ENCODE assay signal across 7 mouse cellular contexts in genomic region chr2:58667991-58668390, GRCm38 (mm10).
A peak's percentile ranks its signal among the peaks of the same experiment; 100 is the strongest.
DNase-seq lines count a peak whose midpoint lies in the region; TF ChIP-seq lines count a peak whose summit lies in the region.

No protein-coding gene starts in this region.

- H3K4me3 ChIP-seq in ES-Bruce4 (ENCODE audit: low read depth, low read length) = no peak overlapping the region
- no peak overlapping the region for H3K4me3 ChIP-seq in lung, adult 2 months (replicated peaks; ENCODE audit: extremely low read depth, low read depth, low read length)

- H3K27me3 ChIP-seq in ES-Bruce4 (ENCODE audit: control insufficient read depth, insufficient read depth, low read length, poor library complexity, severe bottlenecking) = no peaks in the 10 kb centered on the region

- WGBS in lung, adult 2 months = 42% methylated on average over 9 of the region's 9 CpGs

- TF ChIP-seq EP300 in ES-Bruce4 (IDR thresholded peaks at IDR 0.05; ENCODE audit: insufficient read depth, low read depth, low read length) = no peak

- no peaks in the 10 kb centered on the region for H3K36me3 ChIP-seq in ES-Bruce4 (ENCODE audit: control insufficient read depth, insufficient read depth, low read length, poor library complexity, severe bottlenecking)

- peak; percentile 80 to 94 for DNase-seq in adrenal gland, adult (ENCODE audit: inconsistent age in 2 of 2, low spot score in 1 of 2)
- peak; percentile 82 for DNase-seq in embryo, embryonic 10 days (ENCODE audit: low spot score)
- peak; percentile 25 to 61 for DNase-seq in gastrocnemius, postnatal 4 days (ENCODE audit: low spot score in 2 of 2)
- peak; percentile 62 to 74 for DNase-seq in kidney, postnatal 25 days
- DNase-seq in lung, adult 2 months = peak; percentile 45
- peak; percentile 30 for DNase-seq in retina, adult 2 months (ENCODE audit: low read depth, low spot score)

- no peak overlapping the region for H3K27ac ChIP-seq in ES-Bruce4 (ENCODE audit: insufficient read depth, low read length)

- TF ChIP-seq POLR2A in ES-Bruce4 (IDR thresholded peaks at IDR 0.05; ENCODE audit: insufficient read depth, low read length) = no peak
- no peak for TF ChIP-seq POLR2A in lung, adult 2 months (IDR thresholded peaks at IDR 0.05; ENCODE audit: borderline replicate concordance, extremely low read depth, low read depth, low read length)

- TF ChIP-seq CTCF in ES-Bruce4 (IDR thresholded peaks at IDR 0.05; ENCODE audit: low read depth, low read length) = peak; percentile 60
- peak; percentile 55 for TF ChIP-seq CTCF in lung, adult 2 months (IDR thresholded peaks at IDR 0.05; ENCODE audit: insufficient read depth, low read length)

- H3K9me3 ChIP-seq in ES-Bruce4 (replicated peaks; ENCODE audit: control insufficient read depth, insufficient read depth, low read length, poor library complexity, severe bottlenecking) = peaks cover 9% of the 10 kb centered on the region

- no peak overlapping the region for H3K9ac ChIP-seq in ES-Bruce4 (ENCODE audit: low read depth, poor library complexity, severe bottlenecking)

- no peaks in the 10 kb centered on the region for H3K4me1 ChIP-seq in ES-Bruce4 (ENCODE audit: control insufficient read depth, insufficient read depth, low read length)
- H3K4me1 ChIP-seq in lung, adult 2 months (ENCODE audit: control insufficient read depth, insufficient read depth, low read length) = no peaks in the 10 kb centered on the region

Comparison
In these comparisons a context has a peak if more than half of its experiments do, and no peak if none do; other contexts are left out.
1. DNase-seq: peak in every context shown above with its lines; median percentile 87 in adrenal gland, adult; 82 in embryo, embryonic 10 days; 68 in kidney, postnatal 25 days; 45 in lung, adult 2 months; 43 in gastrocnemius, postnatal 4 days; 30 in retina, adult 2 months.